Mouse (Mus musculus) brain, embryonic 18.5 days (tissue): Measurements from ENCODE around the gene Actn1.

Source experiments
- DNase-seq: peaks from one replicate; pipeline ENCODE4 v3.0.0-alpha.2; 2012; ENCODE audit warnings: low read depth, low spot score

The Actn1 gene

GRCm38 (mm10) chr12:80227835-80228234 is 32.3 kb downstream of the Actn1 start:
- peak; percentile 20 for DNase-seq

DNA sequence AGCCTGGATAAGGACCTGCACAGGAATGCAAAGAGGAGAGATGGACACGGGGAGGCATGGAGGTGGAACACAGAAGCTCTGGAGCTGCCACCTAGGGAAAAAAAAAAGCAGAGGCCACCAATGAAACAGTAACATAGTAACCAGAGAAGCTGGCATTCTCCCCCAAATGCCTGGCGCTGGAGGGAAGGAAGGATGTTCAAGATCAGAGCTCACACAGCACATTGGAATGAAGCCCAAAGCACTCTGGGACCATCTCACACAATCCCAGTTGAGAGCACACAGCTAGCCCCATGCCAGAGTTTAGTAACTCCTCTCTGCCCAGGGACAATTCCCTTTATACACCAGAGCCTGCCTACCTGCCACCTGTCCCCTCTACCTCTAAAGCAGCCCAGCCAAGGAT is 34.1 kb downstream of the Actn1 start:
- no peak for DNase-seq

- DNase-seq: no peak
These were observed 35.9 kb downstream of the Actn1 start for GRCm38 (mm10) chr12:80224241-80224731.

DNA sequence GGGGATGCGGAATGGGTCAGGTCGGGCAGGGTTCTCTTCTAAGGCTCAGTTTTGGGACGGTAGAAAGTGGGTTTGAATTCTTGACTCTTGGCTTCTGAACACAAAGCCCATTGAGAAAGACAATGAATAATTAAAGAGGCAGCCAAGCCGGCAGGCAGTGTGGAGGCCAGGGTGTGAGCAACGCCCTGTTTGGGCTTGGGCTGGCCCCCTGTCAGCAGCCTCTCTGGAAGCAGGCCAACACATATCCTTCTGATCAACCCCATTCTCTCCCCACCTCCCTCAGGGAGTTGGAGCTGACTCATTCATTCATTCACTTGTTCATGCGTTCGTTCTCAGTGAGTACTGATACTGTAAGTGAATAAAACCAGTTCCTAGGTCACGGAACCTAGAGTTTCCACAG is 36.7 kb downstream of the Actn1 start:
- DNase-seq: no peak

DNA sequence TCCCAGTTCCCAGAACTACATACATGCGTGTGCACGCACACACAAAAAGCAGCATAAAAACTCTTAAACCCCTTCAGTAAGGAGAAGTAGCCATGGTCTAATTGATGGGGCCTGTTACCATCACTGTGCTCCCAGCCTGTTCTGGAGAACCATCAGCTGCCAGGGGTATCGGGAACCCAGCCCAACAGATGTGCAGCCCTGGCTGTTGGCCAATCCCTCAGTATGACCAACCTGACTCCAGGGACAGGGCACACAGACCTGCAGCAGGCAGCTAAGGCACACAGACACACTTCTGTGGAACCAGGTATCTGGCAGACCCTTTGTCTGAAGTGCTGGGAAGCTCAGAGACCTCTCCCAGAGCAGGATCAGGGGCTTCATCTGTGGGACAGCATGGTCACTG is 37.7 kb downstream of the Actn1 start:
- DNase-seq: no peak

GRCm38 (mm10) chr12:80220260-80221038 is 39.7 kb downstream of the Actn1 start:
- DNase-seq: no peak

GRCm38 (mm10) chr12:80218784-80219183 is 41.4 kb downstream of the Actn1 start:
- DNase-seq: no peak

GRCm38 (mm10) chr12:80218045-80218611 is 42.0 kb downstream of the Actn1 start:
- no peak for DNase-seq

DNA sequence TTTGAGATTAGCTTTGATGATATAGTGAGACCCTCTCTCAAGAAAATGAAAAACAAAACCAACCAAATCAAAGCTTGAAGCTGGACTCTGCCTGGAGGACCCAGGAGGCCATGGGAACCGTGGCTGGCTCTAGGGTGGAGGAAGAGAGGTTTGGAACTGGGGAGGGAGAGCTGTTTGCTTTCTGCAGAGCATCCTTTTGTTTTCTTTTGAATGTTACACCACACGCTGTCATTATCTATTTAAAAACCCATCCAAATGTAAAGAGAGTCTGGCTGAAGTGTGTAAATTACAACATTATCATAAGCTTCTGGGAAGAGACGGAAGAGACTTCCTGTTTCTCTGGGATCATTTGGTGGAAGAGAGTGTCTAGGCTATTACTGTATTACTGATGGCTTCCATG is 43.1 kb downstream of the Actn1 start:
- DNase-seq: no peak

DNA sequence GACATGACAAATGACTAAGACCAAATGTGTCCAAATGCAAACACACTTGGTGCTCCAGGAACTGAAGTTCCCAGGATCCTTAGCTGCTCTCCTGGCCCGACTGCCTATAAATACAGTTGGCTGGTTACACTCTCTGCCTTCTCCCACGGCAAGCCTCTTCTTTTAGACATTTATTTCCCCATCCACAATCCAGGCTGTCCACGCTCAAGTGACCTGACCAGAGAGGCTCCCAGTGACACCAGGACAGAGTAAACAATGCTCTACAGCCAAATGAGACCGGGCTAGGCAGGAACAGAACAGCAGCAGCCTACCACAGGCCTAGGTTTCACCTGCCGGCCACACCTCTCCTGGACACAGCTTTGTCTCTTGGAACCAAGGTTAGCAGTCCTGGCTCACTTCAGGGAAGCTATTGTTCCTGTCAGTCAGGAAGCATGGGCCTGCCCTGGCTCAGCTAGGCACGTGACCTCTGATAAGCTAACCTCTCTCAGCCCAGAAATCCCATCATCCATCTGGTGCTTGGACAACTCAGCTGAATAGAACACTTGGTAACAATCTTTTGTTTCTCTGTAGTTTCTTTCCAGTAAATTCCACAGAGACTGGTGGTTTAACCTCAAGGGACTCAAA is 43.8 kb downstream of the Actn1 start:
- no peak for DNase-seq

DNA sequence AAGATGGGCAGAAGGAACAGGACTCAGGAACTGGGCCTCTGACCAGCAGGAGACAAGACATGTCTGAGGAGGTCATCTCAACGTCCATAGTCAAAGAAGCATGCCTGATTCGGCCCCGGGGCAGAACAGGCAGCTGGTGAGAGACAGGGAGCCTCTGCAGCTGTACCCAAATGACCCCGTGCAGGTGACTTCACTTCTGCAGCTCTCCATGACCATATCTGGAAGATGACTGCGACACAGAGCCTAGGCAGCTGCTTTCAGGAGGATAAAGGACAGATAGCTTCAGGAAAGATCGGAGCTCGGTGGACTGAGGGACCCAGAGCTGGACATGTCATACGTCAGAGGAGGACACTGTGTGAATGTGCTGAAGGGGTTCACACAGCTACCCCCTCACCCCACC is 46.4 kb downstream of the Actn1 start:
- DNase-seq: no peak

GRCm38 (mm10) chr12:80213263-80213662 is 46.9 kb downstream of the Actn1 start:
- DNase-seq: no peak

DNA sequence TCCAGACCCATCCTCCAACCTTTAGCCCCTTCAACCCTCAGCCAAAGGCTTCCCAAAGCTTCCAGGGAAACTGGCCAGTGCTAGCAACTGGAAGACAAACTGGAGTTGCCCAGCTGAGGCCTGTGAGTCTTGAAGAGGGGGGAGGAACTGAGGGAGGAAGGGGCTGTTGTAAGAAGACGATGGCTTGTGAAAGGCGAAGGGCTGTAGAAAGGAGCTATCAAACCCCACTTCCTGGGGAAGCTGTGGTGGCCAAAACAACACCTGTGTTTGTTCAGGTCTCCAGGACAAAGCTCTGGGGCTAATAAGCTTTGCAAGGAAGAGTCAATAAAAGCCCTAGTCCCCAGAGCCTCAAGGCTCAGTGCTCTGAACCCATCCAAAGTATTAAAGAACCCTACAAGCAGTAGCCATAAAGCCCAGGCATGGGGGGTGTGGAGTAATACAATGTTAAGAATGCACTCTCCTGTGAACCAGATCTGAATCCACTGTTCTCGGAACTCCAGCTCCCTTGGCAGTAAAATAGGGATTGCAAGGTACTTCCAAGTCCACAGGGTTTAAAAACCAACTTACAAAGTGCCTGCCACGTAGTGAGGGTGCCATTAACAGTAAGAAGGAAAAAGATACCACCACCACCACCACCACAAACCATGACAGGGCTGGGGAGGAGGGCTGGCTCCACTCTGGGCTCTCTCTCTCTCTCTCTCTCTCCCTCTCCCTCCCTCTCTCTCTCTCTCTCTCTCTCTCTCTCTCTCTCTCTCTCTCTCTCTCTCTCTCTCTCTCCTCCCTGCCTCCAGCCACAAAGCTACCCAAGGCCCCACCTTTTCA is 49.2 kb downstream of the Actn1 start:
- no peak for DNase-seq

DNA sequence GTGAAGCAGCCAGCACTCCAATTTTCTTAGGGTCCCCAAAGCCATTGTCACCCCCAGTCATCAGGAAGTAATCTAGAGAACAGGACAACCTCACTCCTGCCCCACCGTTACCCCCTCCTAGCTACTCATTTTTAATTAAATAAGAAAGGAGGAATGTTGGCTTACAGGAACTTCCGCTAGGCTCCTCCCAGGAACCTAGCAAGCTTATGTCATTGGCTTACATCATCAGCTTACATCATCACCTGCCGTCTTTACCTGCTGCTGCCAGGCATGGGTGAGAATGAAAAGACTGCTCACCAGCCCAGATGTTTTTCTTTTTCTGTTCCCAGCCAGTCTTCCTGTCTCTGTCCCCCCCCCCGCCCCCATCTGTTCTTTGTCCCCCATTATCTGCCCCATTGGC is 50.3 kb downstream of the Actn1 start:
- no peak for DNase-seq

GRCm38 (mm10) chr12:80208126-80208820 is 51.9 kb downstream of the Actn1 start:
- DNase-seq: no peak

- DNase-seq: no peak
These were observed 56.9 kb downstream of the Actn1 start for GRCm38 (mm10) chr12:80203284-80203683.

GRCm38 (mm10) chr12:80199738-80200137 is 60.4 kb downstream of the Actn1 start:
- no peak for DNase-seq

GRCm38 (mm10) chr12:80198487-80198886 is 61.7 kb downstream of the Actn1 start:
- peak; percentile 32 for DNase-seq

GRCm38 (mm10) chr12:80197343-80197742 is 62.8 kb downstream of the Actn1 start:
- DNase-seq: no peak

DNA sequence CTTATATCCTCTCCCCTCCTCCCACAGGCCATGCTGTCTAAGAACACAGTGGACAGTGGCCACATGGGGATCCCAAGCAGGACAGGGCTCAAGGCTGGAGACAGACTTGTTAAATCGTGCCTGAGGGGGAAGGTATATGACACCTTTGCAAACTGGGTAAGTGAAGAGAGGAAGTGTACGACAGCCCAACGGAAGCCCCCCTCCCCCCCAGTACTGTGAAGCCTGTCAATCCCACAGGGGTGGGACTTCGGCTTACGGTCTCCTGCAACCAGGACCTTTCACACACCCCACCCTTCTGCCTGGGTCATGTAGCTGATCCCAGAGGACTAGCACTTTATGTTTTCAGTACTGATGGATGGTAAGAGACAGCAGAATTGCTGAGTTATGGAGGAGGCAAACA is 68.4 kb downstream of the Actn1 start:
- DNase-seq: no peak

DNA sequence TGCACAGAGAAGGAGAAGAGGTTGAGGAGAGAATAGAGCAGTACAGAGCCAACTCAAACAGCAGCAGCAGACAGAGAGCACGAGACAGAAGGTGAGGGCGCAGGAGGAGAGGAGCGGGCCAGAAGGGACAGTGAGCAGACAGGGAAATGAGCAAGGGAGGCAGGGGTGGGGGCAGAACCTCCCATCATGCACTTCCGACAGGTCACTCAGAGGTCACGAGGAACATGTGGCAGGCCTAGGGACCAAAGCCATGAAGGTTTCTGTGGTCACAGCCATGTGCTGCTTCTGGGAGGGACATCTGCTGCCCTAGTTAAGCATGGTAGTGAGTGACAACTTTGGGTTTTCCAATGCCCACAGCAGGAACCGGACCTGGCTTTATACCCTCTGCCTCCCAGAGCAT is 68.8 kb downstream of the Actn1 start:
- no peak for DNase-seq
